Mouse (Mus musculus): Measurements from ENCODE around the gene Fam98c. TPM values are rescaled to one million over a fixed set of nuclear protein-coding genes. Genes with fewer than 3 reads are reported as not detected.
A peak's percentile ranks its signal among the peaks of the same experiment; 100 is the strongest.

The Fam98c gene
- polyA plus RNA-seq, 1 experiment from 2014 or later, result 16.3 TPM

- Histone ChIP-seq H3K9me3 (ENCODE audit: low read depth, low read length) (no peaks in the 10 kb centered on the region), H3K4me3 (ENCODE audit: low read depth, low read length) (no peak overlapping the region), H3K27ac (ENCODE audit: low read depth) (no peak overlapping the region), H3K4me1 (ENCODE audit: insufficient read depth) (no peaks in the 10 kb centered on the region), H3K27me3 (ENCODE audit: insufficient read depth, low read length) (no peaks in the 10 kb centered on the region), H3K9ac (no peak overlapping the region), H3K4me2 (no peak overlapping the region), H3K36me3 (ENCODE audit: insufficient read depth) (no peaks in the 10 kb centered on the region)
- no peak for TF ChIP-seq CTCF (IDR thresholded peaks at IDR 0.05; ENCODE audit: low read depth)
- no peak for DNase-seq
- 33% methylated on average over 16 of the region's 16 CpGs for WGBS
- ATAC-seq (ENCODE audit: insufficient read depth), result no peak
Measured at GRCm38 (mm10) chr7:29137429-29137828, 18.6 kb downstream of the Fam98c start.

GRCm38 (mm10) chr7:29134693-29135386 is 21.2 kb downstream of the Fam98c start, which contains the start of gene Rasgrp4:
Gene Rasgrp4 (plus strand): TSS chr7:29134851.
- Histone ChIP-seq H3K9me3 (ENCODE audit: low read depth, low read length) (no peaks in the 10 kb centered on the region), H3K9ac (peak within 1 kb of the TSS; percentile 29; the same call in 1 of the 2 replicates), H3K27me3 (ENCODE audit: insufficient read depth, low read length) (no peaks in the 10 kb centered on the region), H3K4me2 (peak within 1 kb of the TSS; percentile 59), H3K4me1 (ENCODE audit: insufficient read depth) (no peaks in the 10 kb centered on the region), H3K27ac (ENCODE audit: low read depth) (no peak within 1 kb of the TSS), H3K36me3 (ENCODE audit: insufficient read depth) (no peaks in the 10 kb centered on the region), H3K4me3 (ENCODE audit: low read depth, low read length) (peak within 1 kb of the TSS; percentile 18)
- peak; percentile 65; the same call in 1 of the 2 replicates for ATAC-seq (ENCODE audit: insufficient read depth)
- peak; percentile 62 for DNase-seq
- 0% methylated on average over 17 of the region's 20 CpGs for WGBS
- TF ChIP-seq CTCF (IDR thresholded peaks at IDR 0.05; ENCODE audit: low read depth), result no peak

GRCm38 (mm10) chr7:29134230-29134629 is 21.8 kb downstream of the Fam98c start:
- no peaks in the 10 kb centered on the region for H3K36me3 ChIP-seq (ENCODE audit: insufficient read depth)
- H3K27me3 ChIP-seq (ENCODE audit: insufficient read depth, low read length), result no peaks in the 10 kb centered on the region
- peak overlapping the region; percentile 59 for H3K4me2 ChIP-seq
- WGBS, result 3% methylated on average over 4 of the region's 4 CpGs
- no peak overlapping the region for H3K27ac ChIP-seq (ENCODE audit: low read depth)
- no peak for ATAC-seq (ENCODE audit: insufficient read depth)
- H3K9me3 ChIP-seq (ENCODE audit: low read depth, low read length), result no peaks in the 10 kb centered on the region
- no peaks in the 10 kb centered on the region for H3K4me1 ChIP-seq (ENCODE audit: insufficient read depth)
- H3K9ac ChIP-seq, result peak overlapping the region; percentile 29; the same call in 1 of the 2 replicates
- DNase-seq, result no peak
- no peak for TF ChIP-seq CTCF (IDR thresholded peaks at IDR 0.05; ENCODE audit: low read depth)
- peak overlapping the region; percentile 18 for H3K4me3 ChIP-seq (ENCODE audit: low read depth, low read length)

- no peaks in the 10 kb centered on the region for H3K9me3 ChIP-seq (ENCODE audit: low read depth, low read length)
- no peaks in the 10 kb centered on the region for H3K36me3 ChIP-seq (ENCODE audit: insufficient read depth)
- H3K4me1 ChIP-seq (ENCODE audit: insufficient read depth), result no peaks in the 10 kb centered on the region
- DNase-seq (peak; percentile 52), ATAC-seq (ENCODE audit: insufficient read depth) (no peak)
- WGBS, result 65% methylated on average over 2 of the region's 2 CpGs
- H3K9ac ChIP-seq, result no peak overlapping the region
- TF ChIP-seq CTCF (IDR thresholded peaks at IDR 0.05; ENCODE audit: low read depth), result peak; percentile 65
- no peak overlapping the region for H3K4me3 ChIP-seq (ENCODE audit: low read depth, low read length)
- no peaks in the 10 kb centered on the region for H3K27me3 ChIP-seq (ENCODE audit: insufficient read depth, low read length)
- H3K4me2 ChIP-seq, result no peak overlapping the region
- no peak overlapping the region for H3K27ac ChIP-seq (ENCODE audit: low read depth)
Measured at GRCm38 (mm10) chr7:29128725-29129124, 27.3 kb downstream of the Fam98c start.

- H3K9ac ChIP-seq, result no peak overlapping the region
- peak; percentile 72 for TF ChIP-seq CTCF (IDR thresholded peaks at IDR 0.05; ENCODE audit: low read depth)
- no peaks in the 10 kb centered on the region for H3K27me3 ChIP-seq (ENCODE audit: insufficient read depth, low read length)
- no peak overlapping the region for H3K4me3 ChIP-seq (ENCODE audit: low read depth, low read length)
- H3K27ac ChIP-seq (ENCODE audit: low read depth), result no peak overlapping the region
- H3K36me3 ChIP-seq (ENCODE audit: insufficient read depth), result no peaks in the 10 kb centered on the region
- DNase-seq, result peak; percentile 71
- H3K4me2 ChIP-seq, result no peak overlapping the region
- no peaks in the 10 kb centered on the region for H3K4me1 ChIP-seq (ENCODE audit: insufficient read depth)
- no peaks in the 10 kb centered on the region for H3K9me3 ChIP-seq (ENCODE audit: low read depth, low read length)
- 13% methylated on average over 7 of the region's 7 CpGs for WGBS
- no peak for ATAC-seq (ENCODE audit: insufficient read depth)
Measured at GRCm38 (mm10) chr7:29126173-29126915, 29.7 kb downstream of the Fam98c start.

- Histone ChIP-seq H3K9ac (peak within 1 kb of the TSS; percentile 41), H3K4me2 (peak within 1 kb of the TSS; percentile 87), H3K9me3 (ENCODE audit: low read depth, low read length) (no peaks in the 10 kb centered on the region), H3K36me3 (ENCODE audit: insufficient read depth) (no peaks in the 10 kb centered on the region), H3K4me1 (ENCODE audit: insufficient read depth) (no peaks in the 10 kb centered on the region), H3K4me3 (ENCODE audit: low read depth, low read length) (peak within 1 kb of the TSS; percentile 39), H3K27me3 (ENCODE audit: insufficient read depth, low read length) (no peaks in the 10 kb centered on the region), H3K27ac (ENCODE audit: low read depth) (no peak within 1 kb of the TSS)
- ATAC-seq (ENCODE audit: insufficient read depth) (peak; percentile 89), DNase-seq (peak; percentile 86)
- under 1% methylated on average over 16 of the region's 16 CpGs for WGBS
- no peak for TF ChIP-seq CTCF (IDR thresholded peaks at IDR 0.05; ENCODE audit: low read depth)
Measured at GRCm38 (mm10) chr7:29124970-29125369, 31.1 kb downstream of the Fam98c start, which contains the start of gene Ryr1. Gene Ryr1 (minus strand): TSS chr7:29125179.
